Mouse (Mus musculus) embryonic facial prominence, embryonic 14.5 days (tissue): Measurements from ENCODE around the gene Pex14. TPM values are rescaled to one million over a fixed set of nuclear protein-coding genes. Genes with fewer than 3 reads are reported as not detected.

Experiments used
- ATAC-seq: fragments of 200-750 bp; cut with Nextera tagmentation; 2 replicates; pipeline ENCODE4 v1.8.0; 2017; ENCODE audit warnings: low read depth, moderate number of reproducible peaks, moderate TSS enrichment
- DNase-seq: peaks from one replicate; pipeline ENCODE4 v3.0.0-alpha.2; 2015; ENCODE audit warnings: low spot score
- H3K27ac ChIP-seq: fragments of 300-500 bp; sonication (generic); replicated peaks from 2 replicates; pipeline ENCODE4 v1.5.1; 2014; ENCODE audit warnings: low read depth, mild to moderate bottlenecking, low read length, moderate library complexity
- H3K27me3 ChIP-seq: fragments of 300-500 bp; sonication (generic); replicated peaks from 2 replicates; pipeline ENCODE4 v1.6.1; 2014; ENCODE audit warnings: low read length; ENCODE audit not compliant: control insufficient read depth, insufficient read depth
- H3K36me3 ChIP-seq: fragments of 300-500 bp; sonication (generic); 2 replicates; pipeline ENCODE4 v1.6.1; 2014; ENCODE audit warnings: low read length, mixed read lengths; ENCODE audit not compliant: control insufficient read depth, insufficient read depth
- H3K4me1 ChIP-seq: fragments of 300-500 bp; sonication (generic); 2 replicates; pipeline ENCODE4 v1.6.1; 2014; ENCODE audit warnings: antibody characterized with exemption, low read length; ENCODE audit not compliant: control insufficient read depth, insufficient read depth
- H3K4me2 ChIP-seq: fragments of 300-500 bp; sonication (generic); 2 replicates; pipeline ENCODE4 v1.6.1; 2014; ENCODE audit warnings: low read depth, mild to moderate bottlenecking, low read length, moderate library complexity, mixed read lengths
- H3K4me3 ChIP-seq: fragments of 300-500 bp; sonication (generic); 2 replicates; pipeline ENCODE4 v1.5.1; 2014; ENCODE audit warnings: low read depth, mild to moderate bottlenecking, low read length
- H3K9ac ChIP-seq: fragments of 300-500 bp; sonication (generic); 2 replicates; pipeline ENCODE4 v1.6.1; 2014; ENCODE audit warnings: low read depth, mild to moderate bottlenecking, low read length, moderate library complexity, mixed read lengths
- H3K9me3 ChIP-seq: fragments of 300-500 bp; sonication (generic); 2 replicates; pipeline ENCODE4 v1.6.1; 2016; ENCODE audit warnings: low read length; ENCODE audit not compliant: control insufficient read depth
- WGBS: fragments of 180-500 bp; shearing (Covaris S2); extraction: QIAGEN DNeasy Blood & Tissue Kit; methylation state at CpG from one replicate; pipeline ENCODE4 v1.1.7; 2014; 5-methylcytosine and 5-hydroxymethylcytosine counted together
- polyA plus RNA-seq: library from polyadenylated mRNA; unstranded; fragments of >200 nt; fragmentation: Nextera tagmentation; extraction: Ambion mirVana; gene quantifications from 2 replicates; pipeline ENCODE4 v1.2.1, GENCODE M21; 2014

The Pex14 gene
- polyA plus RNA-seq, 1 experiment from 2014 or later, result 38.1 TPM

- no peaks in the 10 kb centered on the region for H3K27me3 ChIP-seq
- H3K4me3 ChIP-seq, result no peak overlapping the region
- no peaks in the 10 kb centered on the region for H3K36me3 ChIP-seq
- H3K4me2 ChIP-seq, result no peak overlapping the region
- 44% methylated on average over 14 of the region's 14 CpGs for WGBS
- H3K9ac ChIP-seq, result 0 out of 2 replicates have a peak overlapping the region, but pooled peaks have one; percentile 40
- peaks cover 27% of the 10 kb centered on the region for H3K4me1 ChIP-seq
- DNase-seq, result no peak
- peak overlapping the region; percentile 58; the same call in 1 of the 2 replicates for H3K27ac ChIP-seq
- ATAC-seq, result no peak
- H3K9me3 ChIP-seq, result no peaks in the 10 kb centered on the region
These were observed 42.2 kb downstream of the Pex14 start for GRCm38 (mm10) chr4:149057470-149057869.

- Histone ChIP-seq H3K9me3 (no peaks in the 10 kb centered on the region), H3K9ac (no peak overlapping the region), H3K4me2 (no peak overlapping the region), H3K4me1 (peaks cover 27% of the 10 kb centered on the region), H3K27me3 (no peaks in the 10 kb centered on the region), H3K4me3 (no peak overlapping the region), H3K27ac (no peak overlapping the region), H3K36me3 (no peaks in the 10 kb centered on the region)
- WGBS, result 67% methylated on average over 16 of the region's 16 CpGs
- ATAC-seq, result no peak
- no peak for DNase-seq
These were observed 42.7 kb downstream of the Pex14 start for GRCm38 (mm10) chr4:149056957-149057356.

GRCm38 (mm10) chr4:149055847-149056246 lies 43.8 kb downstream of the Pex14 start:
- ATAC-seq (no peak), DNase-seq (no peak)
- Histone ChIP-seq H3K4me3 (no peak overlapping the region), H3K9me3 (no peaks in the 10 kb centered on the region), H3K27ac (no peak overlapping the region), H3K9ac (no peak overlapping the region), H3K4me2 (no peak overlapping the region), H3K27me3 (no peaks in the 10 kb centered on the region), H3K36me3 (no peaks in the 10 kb centered on the region), H3K4me1 (peaks cover 20% of the 10 kb centered on the region)
- 63% methylated on average over 6 of the region's 6 CpGs for WGBS

- no peak overlapping the region for H3K4me3 ChIP-seq
- 11% methylated on average over 16 of the region's 16 CpGs for WGBS
- no peaks in the 10 kb centered on the region for H3K36me3 ChIP-seq
- no peak overlapping the region; the same call in 1 of the 2 replicates for H3K27ac ChIP-seq
- peak overlapping the region; percentile 20; the same call in 1 of the 2 replicates for H3K4me2 ChIP-seq
- DNase-seq, result peak; percentile 55
- H3K4me1 ChIP-seq, result peaks cover 17% of the 10 kb centered on the region
- no peaks in the 10 kb centered on the region for H3K9me3 ChIP-seq
- H3K9ac ChIP-seq, result no peak overlapping the region
- H3K27me3 ChIP-seq, result no peaks in the 10 kb centered on the region
- ATAC-seq, result peak; percentile 58
These were observed 50.1 kb downstream of the Pex14 start for GRCm38 (mm10) chr4:149049351-149050159.

- Histone ChIP-seq H3K9ac (peak overlapping the region; percentile 14; the same call in 1 of the 2 replicates), H3K27ac (peak overlapping the region; percentile 10; the same call in 1 of the 2 replicates), H3K4me1 (peaks cover 17% of the 10 kb centered on the region), H3K9me3 (no peaks in the 10 kb centered on the region), H3K36me3 (no peaks in the 10 kb centered on the region), H3K27me3 (no peaks in the 10 kb centered on the region), H3K4me2 (0 out of 2 replicates have a peak overlapping the region, but pooled peaks have one; percentile 20), H3K4me3 (no peak overlapping the region)
- ATAC-seq, result no peak; the same call in 1 of the 2 replicates
- 27% methylated on average over 10 of the region's 10 CpGs for WGBS
- no peak for DNase-seq
These were observed 50.9 kb downstream of the Pex14 start for GRCm38 (mm10) chr4:149048625-149049228.

GRCm38 (mm10) chr4:149047360-149047759 lies 52.3 kb downstream of the Pex14 start:
- no peaks in the 10 kb centered on the region for H3K36me3 ChIP-seq
- DNase-seq (peak; percentile 68), ATAC-seq (no peak)
- H3K9ac ChIP-seq, result no peak overlapping the region
- WGBS, result 12% methylated on average over 10 of the region's 10 CpGs
- H3K4me3 ChIP-seq, result no peak overlapping the region
- no peaks in the 10 kb centered on the region for H3K9me3 ChIP-seq
- no peak overlapping the region for H3K4me2 ChIP-seq
- H3K4me1 ChIP-seq, result peaks cover 17% of the 10 kb centered on the region
- H3K27ac ChIP-seq, result no peak overlapping the region
- H3K27me3 ChIP-seq, result no peaks in the 10 kb centered on the region

- no peak overlapping the region for H3K9ac ChIP-seq
- no peak overlapping the region for H3K27ac ChIP-seq
- no peak overlapping the region for H3K4me3 ChIP-seq
- DNase-seq, result no peak
- H3K9me3 ChIP-seq, result no peaks in the 10 kb centered on the region
- H3K4me1 ChIP-seq, result peaks cover 17% of the 10 kb centered on the region
- no peaks in the 10 kb centered on the region for H3K27me3 ChIP-seq
- no peak overlapping the region for H3K4me2 ChIP-seq
- ATAC-seq, result peak; percentile 24; the same call in 1 of the 2 replicates
- no peaks in the 10 kb centered on the region for H3K36me3 ChIP-seq
- WGBS, result 62% methylated on average over 5 of the region's 5 CpGs
These were observed 53.8 kb downstream of the Pex14 start for GRCm38 (mm10) chr4:149045885-149046284.

GRCm38 (mm10) chr4:149040289-149040688 lies 59.4 kb downstream of the Pex14 start:
- DNase-seq (peak; percentile 66), ATAC-seq (peak; percentile 81)
- no peak overlapping the region for H3K4me3 ChIP-seq
- H3K9me3 ChIP-seq, result no peaks in the 10 kb centered on the region
- H3K4me2 ChIP-seq, result no peak overlapping the region
- no peaks in the 10 kb centered on the region for H3K27me3 ChIP-seq
- no peaks in the 10 kb centered on the region for H3K36me3 ChIP-seq
- 0 out of 2 replicates have a peak overlapping the region, but pooled peaks have one; percentile 5 for H3K9ac ChIP-seq
- 52% methylated on average over 6 of the region's 6 CpGs for WGBS
- no peak overlapping the region for H3K27ac ChIP-seq
- H3K4me1 ChIP-seq, result 0 out of 2 replicates have a peak, but pooled peaks cover 5% of the 10 kb centered on the region
